Mouse (Mus musculus) embryonic facial prominence, embryonic 14.5 days (tissue): Measurements from ENCODE around the gene Tuba8. TPM values are rescaled to one million over a fixed set of nuclear protein-coding genes. Genes with fewer than 3 reads are reported as not detected.

Source experiments
- ATAC-seq: fragments of 200-750 bp; cut with Nextera tagmentation; 2 replicates; pipeline ENCODE4 v1.8.0; 2017; ENCODE audit warnings: low read depth, moderate number of reproducible peaks, moderate TSS enrichment
- DNase-seq: peaks from one replicate; pipeline ENCODE4 v3.0.0-alpha.2; 2015; ENCODE audit warnings: low spot score
- H3K27ac ChIP-seq: fragments of 300-500 bp; sonication (generic); replicated peaks from 2 replicates; pipeline ENCODE4 v1.5.1; 2014; ENCODE audit warnings: low read depth, mild to moderate bottlenecking, low read length, moderate library complexity
- H3K27me3 ChIP-seq: fragments of 300-500 bp; sonication (generic); replicated peaks from 2 replicates; pipeline ENCODE4 v1.6.1; 2014; ENCODE audit warnings: low read length; ENCODE audit not compliant: control insufficient read depth, insufficient read depth
- H3K36me3 ChIP-seq: fragments of 300-500 bp; sonication (generic); 2 replicates; pipeline ENCODE4 v1.6.1; 2014; ENCODE audit warnings: low read length, mixed read lengths; ENCODE audit not compliant: control insufficient read depth, insufficient read depth
- H3K4me1 ChIP-seq: fragments of 300-500 bp; sonication (generic); 2 replicates; pipeline ENCODE4 v1.6.1; 2014; ENCODE audit warnings: antibody characterized with exemption, low read length; ENCODE audit not compliant: control insufficient read depth, insufficient read depth
- H3K4me2 ChIP-seq: fragments of 300-500 bp; sonication (generic); 2 replicates; pipeline ENCODE4 v1.6.1; 2014; ENCODE audit warnings: low read depth, mild to moderate bottlenecking, low read length, moderate library complexity, mixed read lengths
- H3K4me3 ChIP-seq: fragments of 300-500 bp; sonication (generic); 2 replicates; pipeline ENCODE4 v1.5.1; 2014; ENCODE audit warnings: low read depth, mild to moderate bottlenecking, low read length
- H3K9ac ChIP-seq: fragments of 300-500 bp; sonication (generic); 2 replicates; pipeline ENCODE4 v1.6.1; 2014; ENCODE audit warnings: low read depth, mild to moderate bottlenecking, low read length, moderate library complexity, mixed read lengths
- H3K9me3 ChIP-seq: fragments of 300-500 bp; sonication (generic); 2 replicates; pipeline ENCODE4 v1.6.1; 2016; ENCODE audit warnings: low read length; ENCODE audit not compliant: control insufficient read depth
- WGBS: fragments of 180-500 bp; shearing (Covaris S2); extraction: QIAGEN DNeasy Blood & Tissue Kit; methylation state at CpG from one replicate; pipeline ENCODE4 v1.1.7; 2014; 5-methylcytosine and 5-hydroxymethylcytosine counted together
- polyA plus RNA-seq: library from polyadenylated mRNA; unstranded; fragments of >200 nt; fragmentation: Nextera tagmentation; extraction: Ambion mirVana; gene quantifications from 2 replicates; pipeline ENCODE4 v1.2.1, GENCODE M21; 2014

Gene Tuba8
- polyA plus RNA-seq, 1 experiment from 2014 or later: 1.9 TPM

DNA sequence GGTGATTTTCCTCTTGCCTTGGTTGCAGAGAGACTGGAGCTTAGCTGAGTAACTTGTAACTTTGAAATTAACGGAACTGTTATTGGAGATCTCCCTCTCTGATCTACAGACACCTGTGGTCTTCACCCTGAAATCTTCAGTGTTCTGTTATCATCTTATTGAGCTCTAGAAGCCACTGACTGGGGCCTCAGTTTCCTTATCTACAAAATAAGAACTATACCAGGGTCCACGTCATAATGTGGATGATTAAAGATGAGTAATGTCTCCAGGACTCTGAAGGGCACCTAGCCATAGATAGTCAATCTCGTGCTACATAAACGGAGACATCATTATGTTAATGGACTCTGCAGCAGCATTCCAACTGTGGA is 33.8 kb upstream of the Tuba8 start:
- H3K36me3 ChIP-seq: no peaks in the 10 kb centered on the region
- H3K27ac ChIP-seq: 0 out of 2 replicates have a peak overlapping the region, but pooled peaks have one; percentile 70
- no peaks in the 10 kb centered on the region for H3K27me3 ChIP-seq

DNA sequence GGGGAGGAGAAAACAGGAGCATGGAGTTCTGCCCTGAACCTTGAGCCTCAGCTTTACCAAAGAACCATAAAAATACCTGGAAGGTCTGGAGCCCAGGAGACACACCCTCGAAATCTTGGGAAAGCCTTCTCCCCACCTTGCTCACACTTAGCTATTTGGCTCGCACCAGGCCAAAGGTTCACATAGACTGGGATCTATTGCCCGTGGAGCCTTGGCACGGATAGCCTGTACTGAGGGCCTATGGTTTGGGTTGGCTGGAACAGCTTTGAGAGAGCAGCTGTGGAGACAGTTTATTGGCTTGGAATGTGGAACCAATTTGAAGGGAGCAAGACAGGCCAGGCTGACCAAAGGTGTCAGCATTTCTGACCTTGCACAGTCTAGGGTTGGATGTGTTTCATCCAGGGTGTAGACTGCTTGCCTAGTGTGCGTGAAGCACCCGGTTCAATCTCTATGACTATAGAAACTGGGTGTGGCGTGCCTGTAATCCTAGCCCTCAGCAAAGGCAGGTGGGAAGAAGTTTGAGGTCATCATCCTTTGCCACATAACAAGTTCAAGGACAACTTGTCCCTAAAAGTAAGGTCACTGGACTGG is 33.3 kb upstream of the Tuba8 start:
- no peak overlapping the region for H3K9ac ChIP-seq
- H3K36me3 ChIP-seq: no peaks in the 10 kb centered on the region
- WGBS: 84% methylated on average over 7 of the region's 7 CpGs
- H3K4me3 ChIP-seq: no peak overlapping the region
- no peaks in the 10 kb centered on the region for H3K9me3 ChIP-seq
- ATAC-seq (no peak), DNase-seq (no peak)
- no peaks in the 10 kb centered on the region for H3K27me3 ChIP-seq
- H3K4me1 ChIP-seq: peaks cover 14% of the 10 kb centered on the region
- H3K27ac ChIP-seq: no peak overlapping the region
- no peak overlapping the region for H3K4me2 ChIP-seq

More for the DNA sequence above, 33.8 kb upstream of the Tuba8 start:
- H3K4me3 ChIP-seq: no peak overlapping the region
- 83% methylated on average over 4 of the region's 4 CpGs for WGBS
- H3K9me3 ChIP-seq: no peaks in the 10 kb centered on the region
- no peak overlapping the region for H3K9ac ChIP-seq
- no peak for DNase-seq
- H3K4me1 ChIP-seq: peaks cover 14% of the 10 kb centered on the region
- H3K4me2 ChIP-seq: peak overlapping the region; percentile 18; the same call in 1 of the 2 replicates
- ATAC-seq: no peak

DNA sequence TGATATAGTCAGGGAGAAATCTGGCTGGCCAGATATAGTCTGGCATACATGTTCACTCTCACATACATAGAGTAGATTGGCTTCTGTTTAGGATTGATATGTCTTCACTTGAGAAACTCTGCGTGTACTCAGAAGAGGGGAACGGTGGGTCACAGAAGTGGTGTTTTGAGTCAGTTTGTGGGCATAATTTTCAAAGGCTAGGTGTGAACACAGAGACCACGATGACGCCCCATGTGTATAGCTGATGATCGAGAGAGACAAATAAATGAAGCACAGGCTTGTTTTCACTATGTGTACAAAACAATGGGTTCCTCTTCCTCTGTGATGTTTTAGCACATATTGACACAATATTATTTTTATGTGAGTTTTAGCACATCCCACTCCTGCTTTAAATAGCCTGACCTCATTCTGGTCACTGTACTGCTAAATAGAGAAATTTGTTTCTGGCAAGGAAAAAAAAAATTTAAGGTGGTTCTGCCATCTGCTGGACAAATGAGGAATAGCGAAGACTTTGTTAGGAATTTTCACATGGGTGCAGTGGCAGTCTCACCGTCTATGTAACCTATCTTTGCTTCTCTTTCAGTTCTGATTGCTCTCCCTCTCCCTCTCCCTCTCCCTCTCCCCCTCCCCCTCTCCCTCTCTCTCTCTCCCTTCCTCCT is 31.7 kb upstream of the Tuba8 start:
- 53% methylated on average over 7 of the region's 7 CpGs for WGBS
- no peak overlapping the region for H3K9ac ChIP-seq
- DNase-seq: peak; percentile 69
- H3K4me2 ChIP-seq: no peak overlapping the region
- no peaks in the 10 kb centered on the region for H3K27me3 ChIP-seq
- no peak overlapping the region for H3K4me3 ChIP-seq
- H3K36me3 ChIP-seq: no peaks in the 10 kb centered on the region
- H3K4me1 ChIP-seq: peaks cover 14% of the 10 kb centered on the region
- no peak overlapping the region for H3K27ac ChIP-seq
- H3K9me3 ChIP-seq: no peaks in the 10 kb centered on the region
- ATAC-seq: no peak

DNA sequence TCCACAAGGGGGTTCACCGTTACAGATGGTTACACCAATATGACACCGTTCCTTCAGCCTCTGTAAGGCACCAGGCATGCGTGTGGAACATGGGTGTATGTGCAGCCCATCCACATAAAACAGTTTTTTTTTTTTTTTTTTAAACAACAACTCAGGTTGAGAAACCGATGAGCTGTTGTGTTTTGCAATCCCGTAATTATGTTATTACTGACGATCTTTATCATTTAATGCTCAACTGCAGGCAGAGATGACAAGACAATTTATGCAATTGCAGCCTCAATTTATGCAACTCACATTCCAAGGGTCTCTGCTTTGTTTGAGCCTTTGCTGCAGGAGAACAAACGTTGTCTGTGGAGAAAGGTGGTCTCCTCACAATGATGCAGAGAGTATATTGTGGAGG is 30.6 kb upstream of the Tuba8 start:
- H3K4me1 ChIP-seq: peaks cover 14% of the 10 kb centered on the region
- H3K9me3 ChIP-seq: no peaks in the 10 kb centered on the region
- no peak overlapping the region for H3K4me3 ChIP-seq
- H3K9ac ChIP-seq: no peak overlapping the region
- DNase-seq (no peak), ATAC-seq (no peak)
- no peaks in the 10 kb centered on the region for H3K27me3 ChIP-seq
- H3K27ac ChIP-seq: no peak overlapping the region
- no peaks in the 10 kb centered on the region for H3K36me3 ChIP-seq
- WGBS: 64% methylated on average over 7 of the region's 7 CpGs
- H3K4me2 ChIP-seq: no peak overlapping the region

DNA sequence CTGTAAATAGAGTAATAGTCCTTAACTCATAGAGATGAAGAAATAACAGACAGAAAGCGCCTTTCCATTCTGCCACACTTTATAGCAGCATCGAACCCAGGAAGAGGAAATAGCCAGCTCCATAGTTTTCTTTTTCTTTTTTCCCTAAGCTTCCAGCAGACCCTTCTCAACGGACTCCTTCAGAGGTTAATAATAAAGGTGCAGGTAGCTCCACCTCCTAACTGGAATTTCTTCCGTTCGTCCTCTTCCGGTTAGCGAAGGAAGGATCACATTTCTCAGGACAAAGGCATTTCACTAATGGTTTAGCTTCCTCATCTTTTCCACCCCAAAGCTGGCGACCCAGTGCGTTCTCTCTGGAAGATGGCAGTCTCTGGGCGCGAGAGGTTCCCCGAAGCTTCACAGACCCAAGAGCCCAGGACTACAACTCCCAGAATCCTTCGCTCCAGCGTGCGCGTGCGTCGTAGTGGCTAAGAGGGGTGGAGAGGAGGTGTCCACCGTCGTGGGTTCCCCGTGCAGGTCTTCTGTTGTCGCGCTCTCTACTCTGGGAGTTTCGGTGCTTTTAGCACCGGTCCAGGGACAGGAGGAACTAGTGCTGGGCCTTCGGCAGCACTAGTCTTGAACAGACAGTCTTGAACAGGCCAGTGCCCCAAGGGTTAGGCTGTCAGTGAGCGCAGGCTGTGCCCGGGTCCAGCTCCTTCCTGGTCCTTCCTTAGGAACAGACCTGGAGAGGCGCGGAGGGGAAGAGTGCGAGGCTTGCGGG is 26.9 kb upstream of the Tuba8 start, which contains the start of gene Pex26:
TSS of gene Pex26 (plus strand) at position 254 of the 760 bp plus-strand sequence.
- no peaks in the 10 kb centered on the region for H3K9me3 ChIP-seq
- no peaks in the 10 kb centered on the region for H3K27me3 ChIP-seq
- H3K4me2 ChIP-seq: peak within 1 kb of the TSS; percentile 86
- peaks cover 6% of the 10 kb centered on the region for H3K4me1 ChIP-seq
- H3K27ac ChIP-seq: peak within 1 kb of the TSS; percentile 90
- peak; percentile 90 for ATAC-seq
- peak within 1 kb of the TSS; percentile 61 for H3K4me3 ChIP-seq
- H3K36me3 ChIP-seq: 0 out of 2 replicates have a peak, but pooled peaks cover 19% of the 10 kb centered on the region
- H3K9ac ChIP-seq: peak within 1 kb of the TSS; percentile 69
- WGBS: 1% methylated on average over 31 of the region's 32 CpGs
- peak; percentile 95 for DNase-seq

DNA sequence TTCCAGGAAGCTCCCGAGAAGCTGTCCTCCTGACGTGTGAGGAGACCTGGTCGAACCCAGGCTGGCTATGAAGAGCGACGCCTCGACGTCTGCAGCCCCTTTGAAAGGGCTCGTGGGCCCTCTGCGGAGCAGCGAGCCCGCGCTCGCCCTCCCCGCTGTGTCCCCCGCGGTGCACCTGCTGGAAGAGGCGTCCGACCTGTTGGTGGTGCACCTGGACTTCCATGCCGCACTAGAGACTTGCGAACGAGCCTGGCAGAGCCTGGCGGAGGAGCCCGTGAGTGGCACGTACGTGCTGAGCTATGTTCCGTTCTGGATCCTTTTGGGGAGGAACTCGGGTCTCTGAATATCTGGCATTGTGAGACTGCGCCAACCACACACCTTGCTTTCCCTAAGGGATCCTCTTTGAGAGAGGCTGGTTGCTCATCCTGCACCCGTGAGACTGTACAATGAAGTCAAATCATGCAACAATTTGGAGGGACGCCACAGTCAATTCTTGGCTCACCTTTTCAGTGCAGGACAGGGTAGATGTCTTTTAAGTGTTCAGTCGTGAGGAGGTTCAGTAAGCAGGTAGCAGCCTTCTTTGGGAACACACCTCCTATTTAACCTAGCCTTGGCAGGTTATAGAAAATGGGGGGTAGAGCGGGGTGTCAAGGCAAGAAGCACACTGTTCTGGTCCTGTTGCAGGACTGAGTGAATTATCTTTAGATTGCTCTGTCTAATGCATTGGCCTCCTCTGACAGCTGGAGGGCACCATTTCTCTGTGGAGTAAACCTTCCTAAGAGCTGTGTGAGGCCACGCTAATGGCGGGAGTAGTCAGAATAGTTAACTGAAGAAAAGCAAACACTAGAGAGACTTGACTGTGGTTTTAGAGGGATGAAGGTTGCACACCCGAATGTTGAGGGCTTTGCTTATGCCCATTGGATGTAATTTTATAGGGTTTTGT is 26.0 kb upstream of the Tuba8 start:
- H3K4me1 ChIP-seq: peaks cover 6% of the 10 kb centered on the region
- H3K9me3 ChIP-seq: no peaks in the 10 kb centered on the region
- peak overlapping the region; percentile 61 for H3K4me3 ChIP-seq
- H3K36me3 ChIP-seq: peaks cover 24% of the 10 kb centered on the region; the same call in 1 of the 2 replicates
- peak overlapping the region; percentile 86 for H3K4me2 ChIP-seq
- WGBS: 3% methylated on average over 33 of the region's 35 CpGs
- H3K27me3 ChIP-seq: no peaks in the 10 kb centered on the region
- H3K9ac ChIP-seq: peak overlapping the region; percentile 69
- 0 out of 2 replicates have a peak overlapping the region, but pooled peaks have one; percentile 90 for H3K27ac ChIP-seq
- peak; percentile 70 for ATAC-seq
- DNase-seq: peak; percentile 86

DNA sequence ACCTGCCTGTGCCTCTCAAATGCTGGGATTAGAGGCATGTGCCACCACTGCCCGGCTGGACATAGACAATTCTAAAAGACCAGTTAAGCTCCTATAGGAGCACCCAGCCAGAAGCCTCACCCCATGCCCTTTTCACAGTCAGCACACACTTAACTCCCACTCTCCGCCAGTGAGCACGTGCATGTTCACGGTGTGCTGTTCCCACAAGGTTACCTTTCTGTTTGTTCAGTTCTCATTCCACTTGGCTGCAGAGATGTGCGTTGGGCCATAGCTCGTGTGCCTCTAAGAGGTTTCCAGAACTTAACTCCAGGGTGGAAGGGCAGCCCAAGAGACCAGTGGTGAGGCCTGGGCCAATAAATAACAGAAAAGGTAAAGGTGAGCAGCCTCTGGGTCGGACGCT is 25.3 kb upstream of the Tuba8 start:
- Histone ChIP-seq H3K36me3 (peaks cover 31% of the 10 kb centered on the region), H3K27me3 (no peaks in the 10 kb centered on the region), H3K4me1 (peaks cover 6% of the 10 kb centered on the region), H3K27ac (no peak overlapping the region), H3K9me3 (no peaks in the 10 kb centered on the region), H3K4me3 (peak overlapping the region; percentile 61; the same call in 1 of the 2 replicates), H3K4me2 (peak overlapping the region; percentile 86), H3K9ac (peak overlapping the region; percentile 40; the same call in 1 of the 2 replicates)
- no peak for DNase-seq
- WGBS: 85% methylated on average over 8 of the region's 8 CpGs
- ATAC-seq: no peak
